Mouse (Mus musculus) lung, embryonic 14.5 days (tissue): ENCODE measurements around the gene Tead1. TPM values are rescaled to one million over a fixed set of nuclear protein-coding genes. Genes with fewer than 3 reads are reported as not detected.
A peak's percentile ranks its signal among the peaks of the same experiment; 100 is the strongest.

Source experiments
- ATAC-seq: fragments of 200-750 bp; cut with Nextera tagmentation; 2 replicates; pipeline ENCODE4 v1.8.0; 2017; ENCODE audit warnings: mild to moderate bottlenecking, moderate TSS enrichment, moderate library complexity; ENCODE audit not compliant: insufficient read depth
- DNase-seq: peaks from one replicate; pipeline ENCODE4 v3.0.0-alpha.2; 2015
- H3K27ac ChIP-seq: fragments of 300-500 bp; sonication (generic); 2 replicates; pipeline ENCODE4 v1.5.1; 2014; ENCODE audit warnings: low read depth, mild to moderate bottlenecking, moderate library complexity
- H3K27me3 ChIP-seq: fragments of 300-500 bp; sonication (generic); 2 replicates; pipeline ENCODE4 v1.6.1; 2014; ENCODE audit warnings: low read length, control low read depth; ENCODE audit not compliant: insufficient read depth
- H3K36me3 ChIP-seq: fragments of 300-500 bp; sonication (generic); 2 replicates; pipeline ENCODE4 v1.6.1; 2014; ENCODE audit warnings: control low read depth; ENCODE audit not compliant: insufficient read depth
- H3K4me1 ChIP-seq: fragments of 300-500 bp; sonication (generic); 2 replicates; pipeline ENCODE4 v1.6.1; 2014; ENCODE audit warnings: antibody characterized with exemption, control low read depth; ENCODE audit not compliant: insufficient read depth
- H3K4me2 ChIP-seq: fragments of 300-500 bp; sonication (generic); 2 replicates; pipeline ENCODE4 v1.6.1; 2014; ENCODE audit warnings: mild to moderate bottlenecking
- H3K4me3 ChIP-seq: fragments of 300-500 bp; sonication (generic); 2 replicates; pipeline ENCODE4 v1.5.1; 2014; ENCODE audit warnings: low read depth, low read length
- H3K9ac ChIP-seq: fragments of 300-500 bp; sonication (generic); 2 replicates; pipeline ENCODE4 v1.6.1; 2014
- H3K9me3 ChIP-seq: fragments of 300-500 bp; sonication (generic); 2 replicates; pipeline ENCODE4 v1.6.1; 2016; ENCODE audit warnings: low read depth, low read length, control low read depth
- CTCF ChIP-seq: IDR thresholded peaks from 2 replicates; pipeline ENCODE4 v1.5.1; 2016; ENCODE audit warnings: antibody characterized with exemption, low read depth
- WGBS: fragments of 180-500 bp; shearing (Covaris S2); extraction: QIAGEN DNeasy Blood & Tissue Kit; methylation state at CpG from one replicate; pipeline ENCODE4 v1.1.7; 2014; 5-methylcytosine and 5-hydroxymethylcytosine counted together
- polyA plus RNA-seq: library from polyadenylated mRNA; unstranded; fragments of >200 nt; fragmentation: Nextera tagmentation; extraction: Ambion mirVana; gene quantifications from 2 replicates; pipeline ENCODE4 v1.2.1, GENCODE M21; 2014

Tead1 gene
- polyA plus RNA-seq, 1 experiment from 2014 or later: 27.6 TPM

- no peak overlapping the region for H3K4me3 ChIP-seq
- TF ChIP-seq CTCF: no peak
- no peak overlapping the region for H3K4me2 ChIP-seq
- ATAC-seq (no peak), DNase-seq (no peak)
- H3K27me3 ChIP-seq: no peaks in the 10 kb centered on the region
- H3K9ac ChIP-seq: no peak overlapping the region
- no peaks in the 10 kb centered on the region for H3K36me3 ChIP-seq
- 37% methylated on average over 10 of the region's 10 CpGs for WGBS
- no peak overlapping the region for H3K27ac ChIP-seq
- no peaks in the 10 kb centered on the region for H3K9me3 ChIP-seq
- H3K4me1 ChIP-seq: peaks cover 65% of the 10 kb centered on the region
Measured at GRCm38 (mm10) chr7:112686586-112686985, 7.5 kb downstream of the Tead1 start.

DNA sequence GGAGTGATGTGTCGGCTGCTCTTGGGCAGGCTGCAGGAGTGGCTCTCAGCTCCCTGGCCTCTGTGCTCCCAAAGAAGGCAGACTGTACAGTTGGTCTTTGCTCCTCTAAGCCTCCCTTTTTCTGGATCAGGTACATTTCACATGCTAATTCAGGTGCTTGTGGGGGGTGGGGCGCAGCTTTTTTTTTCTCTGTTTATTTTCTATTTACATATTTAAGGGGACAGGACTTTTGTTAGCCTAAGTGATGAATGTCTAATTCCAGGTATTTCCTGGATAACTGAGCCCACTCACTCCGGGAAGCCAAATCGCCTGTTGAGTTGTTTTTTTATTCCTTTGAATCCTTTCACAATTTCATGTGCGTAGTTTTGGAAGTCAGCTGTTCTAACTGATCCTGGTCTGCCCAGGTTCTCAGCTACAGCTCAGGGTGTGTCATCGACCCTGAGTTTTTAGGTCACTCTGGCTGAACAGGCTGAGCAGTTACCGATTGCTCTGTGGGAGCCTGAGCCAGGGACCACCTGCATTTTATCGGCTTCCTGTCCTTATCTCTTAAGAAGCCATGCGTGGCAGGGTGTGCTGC is 9.4 kb downstream of the Tead1 start:
- DNase-seq: no peak
- H3K4me2 ChIP-seq: no peak overlapping the region
- H3K4me3 ChIP-seq: no peak overlapping the region
- 34% methylated on average over 9 of the region's 9 CpGs for WGBS
- H3K27ac ChIP-seq: 0 out of 2 replicates have a peak overlapping the region, but pooled peaks have one; percentile 4
- H3K36me3 ChIP-seq: no peaks in the 10 kb centered on the region
- peaks cover 63% of the 10 kb centered on the region for H3K4me1 ChIP-seq
- ATAC-seq: no peak
- H3K9ac ChIP-seq: no peak overlapping the region; the same call in 1 of the 2 replicates
- no peak for TF ChIP-seq CTCF
- no peaks in the 10 kb centered on the region for H3K9me3 ChIP-seq
- H3K27me3 ChIP-seq: no peaks in the 10 kb centered on the region

GRCm38 (mm10) chr7:112690836-112691781 is 12.0 kb downstream of the Tead1 start:
- H3K27ac ChIP-seq: no peak overlapping the region
- H3K4me3 ChIP-seq: no peak overlapping the region
- no peak overlapping the region for H3K4me2 ChIP-seq
- peaks cover 55% of the 10 kb centered on the region for H3K4me1 ChIP-seq
- H3K27me3 ChIP-seq: no peaks in the 10 kb centered on the region
- no peak overlapping the region for H3K9ac ChIP-seq
- peak; percentile 44 for DNase-seq
- no peaks in the 10 kb centered on the region for H3K36me3 ChIP-seq
- no peak for ATAC-seq
- no peak for TF ChIP-seq CTCF
- 29% methylated on average over 7 of the region's 7 CpGs for whole genome bisulfite sequencing
- H3K9me3 ChIP-seq: no peaks in the 10 kb centered on the region

- Histone ChIP-seq H3K27me3 (no peaks in the 10 kb centered on the region), H3K4me3 (no peak overlapping the region), H3K4me1 (peaks cover 67% of the 10 kb centered on the region), H3K9me3 (no peaks in the 10 kb centered on the region), H3K36me3 (no peaks in the 10 kb centered on the region), H3K9ac (no peak overlapping the region), H3K4me2 (no peak overlapping the region), H3K27ac (no peak overlapping the region)
- DNase-seq: no peak
- no peak for ATAC-seq
- 63% methylated on average over 10 of the region's 10 CpGs for WGBS
- no peak for TF ChIP-seq CTCF
Measured at GRCm38 (mm10) chr7:112693566-112693965, 14.4 kb downstream of the Tead1 start.

- Histone ChIP-seq H3K9me3 (no peaks in the 10 kb centered on the region), H3K27me3 (no peaks in the 10 kb centered on the region), H3K4me2 (peak overlapping the region; percentile 55; the same call in 1 of the 2 replicates), H3K36me3 (no peaks in the 10 kb centered on the region), H3K4me1 (peaks cover 50% of the 10 kb centered on the region), H3K9ac (peak overlapping the region; percentile 37; the same call in 1 of the 2 replicates), H3K27ac (peak overlapping the region; percentile 96), H3K4me3 (no peak overlapping the region)
- WGBS: 27% methylated on average over 4 of the region's 4 CpGs
- TF ChIP-seq CTCF: no peak
- peak; percentile 5; the same call in 1 of the 2 replicates for ATAC-seq
- no peak for DNase-seq
Measured at GRCm38 (mm10) chr7:112696777-112697161, 17.7 kb downstream of the Tead1 start.

- Histone ChIP-seq H3K4me1 (peaks cover 47% of the 10 kb centered on the region), H3K36me3 (no peaks in the 10 kb centered on the region), H3K27me3 (no peaks in the 10 kb centered on the region), H3K27ac (peak overlapping the region; percentile 96), H3K4me2 (peak overlapping the region; percentile 55), H3K4me3 (no peak overlapping the region), H3K9me3 (no peaks in the 10 kb centered on the region), H3K9ac (peak overlapping the region; percentile 37)
- WGBS: 4% methylated on average over 10 of the region's 10 CpGs
- peak; percentile 83 for DNase-seq
- no peak for TF ChIP-seq CTCF
- ATAC-seq: peak; percentile 81
Measured at GRCm38 (mm10) chr7:112697162-112697841, 18.2 kb downstream of the Tead1 start.
